Mouse (Mus musculus): Measurements from ENCODE around the gene Tmem86a.

DNA sequence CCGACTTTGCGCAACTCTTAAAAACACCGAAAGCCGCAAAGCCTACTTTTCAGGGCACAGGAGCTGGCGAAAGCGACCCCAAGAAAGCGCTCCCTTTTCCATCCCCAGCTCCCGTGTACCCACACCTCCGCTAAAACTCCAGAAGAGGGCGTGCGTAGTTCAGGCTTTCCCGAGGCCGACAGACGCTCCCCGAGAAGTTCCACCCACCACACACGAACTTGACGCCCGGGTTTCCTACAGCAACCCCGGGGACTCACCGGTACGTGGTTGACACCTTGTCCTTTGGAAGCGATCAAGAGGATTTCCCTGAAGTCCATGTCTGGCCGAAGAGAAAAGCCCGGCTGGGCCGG lies 42.6 kb upstream of the Tmem86a start:
- peak; percentile 75 for TF ChIP-seq CTCF (IDR thresholded peaks at IDR 0.05; ENCODE audit: low read depth)
- TF ChIP-seq EP300 (optimal IDR thresholded peaks at IDR 0.05) = no peak
